Mouse (Mus musculus) C2C12 (cell line): ENCODE results near the gene Sap30bp.

ENCODE experiments used
- CTCF ChIP-seq: IDR thresholded peaks from one replicate; pipeline ENCODE4 v1.5.1; 2011; ENCODE audit not compliant: control insufficient read depth, insufficient read depth, insufficient read length
- MAX ChIP-seq: IDR thresholded peaks from one replicate; pipeline ENCODE4 v1.6.1; 2011; ENCODE audit warnings: mild to moderate bottlenecking, control low read depth
- MYOD1 ChIP-seq: IDR thresholded peaks from one replicate; pipeline ENCODE4 v1.6.1; 2011; ENCODE audit warnings: low read depth; ENCODE audit not compliant: control insufficient read depth, insufficient read length
- MYOG ChIP-seq: IDR thresholded peaks from one replicate; pipeline ENCODE4 v1.6.1; 2011; ENCODE audit not compliant: control insufficient read depth, insufficient read length; ENCODE audit errors: extremely low read depth
- USF1 ChIP-seq: IDR thresholded peaks from one replicate; pipeline ENCODE4 v1.6.1; 2011; ENCODE audit warnings: low read depth, mild to moderate bottlenecking, control low read depth, moderate library complexity

DNA sequence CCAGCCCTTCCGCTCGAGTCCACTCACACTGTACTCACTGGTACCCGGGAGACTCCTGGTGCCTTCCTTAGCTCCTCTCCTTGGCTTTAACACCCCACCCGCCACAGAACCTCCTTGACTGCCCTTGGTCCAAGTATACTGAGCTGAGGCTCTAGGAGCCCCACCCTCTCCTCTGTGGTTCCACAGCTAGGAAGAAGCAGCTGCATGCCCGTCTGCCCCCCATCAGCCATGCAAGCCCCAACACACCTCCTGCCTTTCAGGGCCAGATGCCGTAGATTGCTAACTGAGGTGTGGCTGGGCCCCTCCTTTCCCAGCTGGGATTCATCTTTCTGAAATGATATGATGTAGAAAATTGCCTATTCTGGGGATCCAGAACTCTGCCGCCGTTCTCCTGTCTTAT, 12.2 kb downstream of the Sap30bp start:
- TF ChIP-seq MYOD1 (no peak), USF1 (no peak), CTCF (no peak), MYOG (no peak), MAX (no peak)
